Mouse (Mus musculus): ENCODE measurements around the gene Tas2r107.
"Not testable (repeated sequence)": the region's sequence is repeated elsewhere in the genome, so short reads cannot be mapped to it uniquely, and the experiment has no call there.

The Tas2r107 gene

DNA sequence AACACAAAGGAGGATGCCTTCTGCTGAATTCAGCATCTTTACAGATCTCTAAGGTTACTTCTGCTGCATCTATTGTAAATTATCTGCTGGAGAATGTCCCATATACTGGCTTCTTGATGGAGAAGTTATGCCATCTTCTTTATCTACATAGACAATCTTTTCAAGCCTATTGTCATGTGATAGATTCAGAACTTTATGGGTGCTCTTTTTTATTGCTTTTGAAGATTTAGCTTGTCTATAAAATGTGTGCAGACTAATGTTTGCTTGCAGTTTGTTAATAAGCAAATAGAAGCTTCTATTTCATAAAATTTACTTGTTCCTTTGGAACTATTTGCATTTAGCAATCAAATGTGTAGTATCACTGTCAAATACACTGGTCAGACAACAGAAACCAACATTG, at the start of gene Tas2r107:
Gene Tas2r107 (minus strand): TSS at position 101 of the 400 bp plus-strand sequence.
- no peak for DNase-seq (ENCODE audit: low spot score in 2 of 2)

GRCm38 (mm10) chr6:131689963-131690362, 30.0 kb upstream of the Tas2r107 start, which contains the start of gene Tas2r114:
Tas2r114 (minus strand) TSS chr6:131690063.
- no peak for DNase-seq (ENCODE audit: low spot score in 2 of 2)

- DNase-seq (ENCODE audit: low spot score in 2 of 2) = no peak
Measured at GRCm38 (mm10) chr6:131687395-131687794, 27.4 kb upstream of the Tas2r107 start, which contains the start of gene Tas2r105. Tas2r105 (minus strand) TSS chr6:131687495.

GRCm38 (mm10) chr6:131685644-131686043, 25.7 kb upstream of the Tas2r107 start, which contains the start of gene Tas2r104:
Tas2r104 (minus strand) TSS chr6:131685744.
- no peak for DNase-seq (ENCODE audit: low spot score in 2 of 2)

- DNase-seq (ENCODE audit: low spot score in 2 of 2) = no peak
Measured at GRCm38 (mm10) chr6:131678786-131679185, 18.8 kb upstream of the Tas2r107 start, which contains the start of gene Tas2r106. Tas2r106 (minus strand) TSS chr6:131678886.

- no peak for DNase-seq (ENCODE audit: low spot score in 2 of 2)
Measured at GRCm38 (mm10) chr6:131630812-131631211, 29.1 kb downstream of the Tas2r107 start, which contains the start of gene Tas2r130. Tas2r130 (minus strand) TSS chr6:131630912.

GRCm38 (mm10) chr6:131609956-131610355, 50.0 kb downstream of the Tas2r107 start:
- DNase-seq (ENCODE audit: low spot score in 2 of 2) = not testable (repeated sequence)
